Mouse (Mus musculus) lung, postnatal 0 days (tissue): Measurements from ENCODE around the gene Psmb6. TPM values are rescaled to one million over a fixed set of nuclear protein-coding genes. Genes with fewer than 3 reads are reported as not detected.
"Not testable (repeated sequence)": the region's sequence is repeated elsewhere in the genome, so short reads cannot be mapped to it uniquely, and the experiment has no call there.

Experiments
- ATAC-seq: fragments of 200-750 bp; cut with Nextera tagmentation; 2 replicates; pipeline ENCODE4 v1.8.0; 2017; ENCODE audit warnings: moderate library complexity
- DNase-seq: peaks from one replicate; pipeline ENCODE4 v3.0.0-alpha.2; 2016; ENCODE audit warnings: low spot score
- H3K27ac ChIP-seq: fragments of 300-500 bp; sonication (generic); 2 replicates; pipeline ENCODE4 v1.5.1; 2014; ENCODE audit warnings: antibody characterized with exemption, mild to moderate bottlenecking, low read length, mixed read lengths
- H3K27me3 ChIP-seq: fragments of 300-500 bp; sonication (generic); replicated peaks from 2 replicates; pipeline ENCODE4 v1.6.1; 2014; ENCODE audit warnings: low read length, mixed read lengths; ENCODE audit not compliant: insufficient read depth
- H3K36me3 ChIP-seq: fragments of 300-500 bp; sonication (generic); 2 replicates; pipeline ENCODE4 v1.6.1; 2014; ENCODE audit warnings: low read length, mixed read lengths; ENCODE audit not compliant: insufficient read depth
- H3K4me1 ChIP-seq: fragments of 300-500 bp; sonication (generic); 2 replicates; pipeline ENCODE4 v1.6.1; 2014; ENCODE audit warnings: antibody characterized with exemption, low read depth, low read length, mixed read lengths; ENCODE audit not compliant: insufficient read depth
- H3K4me2 ChIP-seq: fragments of 300-500 bp; sonication (generic); replicated peaks from 2 replicates; pipeline ENCODE4 v1.6.1; 2014; ENCODE audit warnings: low read depth, mild to moderate bottlenecking, low read length, moderate library complexity, mixed read lengths
- H3K4me3 ChIP-seq: fragments of 300-500 bp; sonication (generic); 2 replicates; pipeline ENCODE4 v1.5.1; 2014; ENCODE audit warnings: low read depth, low read length
- H3K9ac ChIP-seq: fragments of 300-500 bp; sonication (generic); replicated peaks from 2 replicates; pipeline ENCODE4 v1.6.1; 2014; ENCODE audit warnings: low read depth, mild to moderate bottlenecking
- H3K9me3 ChIP-seq: fragments of 300-500 bp; sonication (generic); 2 replicates; pipeline ENCODE4 v1.6.1; 2016; ENCODE audit warnings: low read length, mixed read lengths
- CTCF ChIP-seq: IDR thresholded peaks from 2 replicates; pipeline ENCODE4 v1.5.1; 2016; ENCODE audit warnings: antibody characterized with exemption, mild to moderate bottlenecking
- EP300 ChIP-seq: IDR thresholded peaks from 2 replicates; pipeline ENCODE4 v1.6.1; 2016; ENCODE audit warnings: antibody characterized with exemption, mild to moderate bottlenecking, control low read depth
- WGBS: fragments of 180-500 bp; shearing (Covaris S2); extraction: QIAGEN DNeasy Blood & Tissue Kit; methylation state at CpG from one replicate; pipeline ENCODE4 v1.1.7; 2014; 5-methylcytosine and 5-hydroxymethylcytosine counted together
- polyA plus RNA-seq: library from polyadenylated mRNA; unstranded; fragments of >200 nt; fragmentation: Nextera tagmentation; extraction: Ambion mirVana; gene quantifications from 2 replicates; pipeline ENCODE4 v1.2.1, GENCODE M21; 2015

The Psmb6 gene
- polyA plus RNA-seq, 1 experiment from 2014 or later = 505 TPM

- Histone ChIP-seq H3K9me3 (no peaks in the 10 kb centered on the region), H3K36me3 (no peaks in the 10 kb centered on the region; the same call in none of the 2 replicates), H3K4me2 (no peak overlapping the region), H3K27me3 (no peaks in the 10 kb centered on the region), H3K4me3 (no peak overlapping the region), H3K4me1 (no peaks in the 10 kb centered on the region; the same call in 1 of the 2 replicates), H3K27ac (no peak overlapping the region), H3K9ac (no peak overlapping the region)
- DNase-seq = no peak
- ATAC-seq = no peak
- TF ChIP-seq CTCF = no peak
- no peak for TF ChIP-seq EP300
- 78% methylated on average over 7 of the region's 7 CpGs for WGBS
Observed at GRCm38 (mm10) chr11:70528610-70529009, 3.4 kb downstream of the Psmb6 start.

GRCm38 (mm10) chr11:70531065-70531464 is 5.9 kb downstream of the Psmb6 start:
- not testable (repeated sequence) for H3K4me3 ChIP-seq, ATAC-seq, H3K4me1 ChIP-seq, DNase-seq, H3K9me3 ChIP-seq, H3K4me2 ChIP-seq, H3K9ac ChIP-seq, H3K36me3 ChIP-seq, H3K27me3 ChIP-seq, H3K27ac ChIP-seq
- TF ChIP-seq CTCF = peak; percentile 16; the same call in 1 of the 2 replicates
- WGBS = 56% methylated on average over 2 of the region's 2 CpGs

- DNase-seq = no peak
Observed at GRCm38 (mm10) chr11:70532839-70533238, 7.7 kb downstream of the Psmb6 start, which contains the start of gene Gm40193. TSS of gene Gm40193 (minus strand) at chr11:70532939.

GRCm38 (mm10) chr11:70539423-70539822 is 14.3 kb downstream of the Psmb6 start:
- Histone ChIP-seq H3K36me3 (no peaks in the 10 kb centered on the region), H3K27ac (peak overlapping the region; percentile 87; the same call in 1 of the 2 replicates), H3K9ac (0 out of 2 replicates have a peak overlapping the region, but pooled peaks have one; percentile 58), H3K9me3 (no peaks in the 10 kb centered on the region), H3K4me2 (peak overlapping the region; percentile 77), H3K4me3 (peak overlapping the region; percentile 62), H3K27me3 (no peaks in the 10 kb centered on the region), H3K4me1 (peaks cover 3% of the 10 kb centered on the region; the same call in 1 of the 2 replicates)
- TF ChIP-seq EP300 (no peak), CTCF (no peak)
- DNase-seq (peak; percentile 7), ATAC-seq (no peak)
- 11% methylated on average over 9 of the region's 9 CpGs for WGBS

More at GRCm38 (mm10) chr11:70532839-70533238, 7.7 kb downstream of the Psmb6 start, which contains the start of gene Gm40193:
- no peak for ATAC-seq
- Histone ChIP-seq H3K4me3 (no peak within 1 kb of the TSS), H3K27ac (no peak within 1 kb of the TSS), H3K9me3 (no peaks in the 10 kb centered on the region), H3K4me1 (no peaks in the 10 kb centered on the region), H3K4me2 (no peak within 1 kb of the TSS), H3K36me3 (no peaks in the 10 kb centered on the region; the same call in none of the 2 replicates), H3K9ac (no peak within 1 kb of the TSS), H3K27me3 (no peaks in the 10 kb centered on the region)
- TF ChIP-seq EP300 = no peak
- TF ChIP-seq CTCF = no peak
- WGBS = 80% methylated on average over 6 of the region's 6 CpGs

GRCm38 (mm10) chr11:70539877-70540587 is 14.9 kb downstream of the Psmb6 start, which contains the start of gene Pld2:
TSS of gene Pld2 (plus strand) at chr11:70540064.
- H3K27ac ChIP-seq = peak within 1 kb of the TSS; percentile 87
- DNase-seq (peak; percentile 95), ATAC-seq (peak; percentile 99)
- peak within 1 kb of the TSS; percentile 58 for H3K9ac ChIP-seq
- H3K4me2 ChIP-seq = peak within 1 kb of the TSS; percentile 77
- H3K27me3 ChIP-seq = no peaks in the 10 kb centered on the region
- under 1% methylated on average over 58 of the region's 65 CpGs for WGBS
- H3K4me3 ChIP-seq = peak within 1 kb of the TSS; percentile 62
- TF ChIP-seq CTCF (peak; percentile 82), EP300 (no peak)
- H3K36me3 ChIP-seq = no peaks in the 10 kb centered on the region
- H3K4me1 ChIP-seq = peaks cover 3% of the 10 kb centered on the region; the same call in 1 of the 2 replicates
- H3K9me3 ChIP-seq = no peaks in the 10 kb centered on the region

GRCm38 (mm10) chr11:70540928-70541327 is 15.8 kb downstream of the Psmb6 start:
- peak overlapping the region; percentile 87; the same call in 1 of the 2 replicates for H3K27ac ChIP-seq
- peaks cover 3% of the 10 kb centered on the region; the same call in 1 of the 2 replicates for H3K4me1 ChIP-seq
- no peaks in the 10 kb centered on the region for H3K9me3 ChIP-seq
- no peak for ATAC-seq
- H3K36me3 ChIP-seq = no peaks in the 10 kb centered on the region
- peak overlapping the region; percentile 77 for H3K4me2 ChIP-seq
- H3K27me3 ChIP-seq = no peaks in the 10 kb centered on the region
- WGBS = 83% methylated on average over 7 of the region's 7 CpGs
- TF ChIP-seq EP300 (no peak), CTCF (no peak)
- 0 out of 2 replicates have a peak overlapping the region, but pooled peaks have one; percentile 58 for H3K9ac ChIP-seq
- DNase-seq = no peak
- peak overlapping the region; percentile 62 for H3K4me3 ChIP-seq
